Mouse (Mus musculus) lung, embryonic 14.5 days (tissue): ENCODE data around the gene Cox5a. TPM values are rescaled to one million over a fixed set of nuclear protein-coding genes. Genes with fewer than 3 reads are reported as not detected.
A peak's percentile ranks its signal among the peaks of the same experiment; 100 is the strongest.

Source experiments
- ATAC-seq: fragments of 200-750 bp; cut with Nextera tagmentation; 2 replicates; pipeline ENCODE4 v1.8.0; 2017; ENCODE audit warnings: mild to moderate bottlenecking, moderate TSS enrichment, moderate library complexity; ENCODE audit not compliant: insufficient read depth
- DNase-seq: peaks from one replicate; pipeline ENCODE4 v3.0.0-alpha.2; 2015
- H3K27ac ChIP-seq: fragments of 300-500 bp; sonication (generic); 2 replicates; pipeline ENCODE4 v1.5.1; 2014; ENCODE audit warnings: low read depth, mild to moderate bottlenecking, moderate library complexity
- H3K27me3 ChIP-seq: fragments of 300-500 bp; sonication (generic); 2 replicates; pipeline ENCODE4 v1.6.1; 2014; ENCODE audit warnings: low read length, control low read depth; ENCODE audit not compliant: insufficient read depth
- H3K36me3 ChIP-seq: fragments of 300-500 bp; sonication (generic); 2 replicates; pipeline ENCODE4 v1.6.1; 2014; ENCODE audit warnings: control low read depth; ENCODE audit not compliant: insufficient read depth
- H3K4me1 ChIP-seq: fragments of 300-500 bp; sonication (generic); 2 replicates; pipeline ENCODE4 v1.6.1; 2014; ENCODE audit warnings: antibody characterized with exemption, control low read depth; ENCODE audit not compliant: insufficient read depth
- H3K4me2 ChIP-seq: fragments of 300-500 bp; sonication (generic); 2 replicates; pipeline ENCODE4 v1.6.1; 2014; ENCODE audit warnings: mild to moderate bottlenecking
- H3K4me3 ChIP-seq: fragments of 300-500 bp; sonication (generic); 2 replicates; pipeline ENCODE4 v1.5.1; 2014; ENCODE audit warnings: low read depth, low read length
- H3K9ac ChIP-seq: fragments of 300-500 bp; sonication (generic); 2 replicates; pipeline ENCODE4 v1.6.1; 2014
- H3K9me3 ChIP-seq: fragments of 300-500 bp; sonication (generic); 2 replicates; pipeline ENCODE4 v1.6.1; 2016; ENCODE audit warnings: low read depth, low read length, control low read depth
- CTCF ChIP-seq: IDR thresholded peaks from 2 replicates; pipeline ENCODE4 v1.5.1; 2016; ENCODE audit warnings: antibody characterized with exemption, low read depth
- WGBS: fragments of 180-500 bp; shearing (Covaris S2); extraction: QIAGEN DNeasy Blood & Tissue Kit; methylation state at CpG from one replicate; pipeline ENCODE4 v1.1.7; 2014; 5-methylcytosine and 5-hydroxymethylcytosine counted together
- polyA plus RNA-seq: library from polyadenylated mRNA; unstranded; fragments of >200 nt; fragmentation: Nextera tagmentation; extraction: Ambion mirVana; gene quantifications from 2 replicates; pipeline ENCODE4 v1.2.1, GENCODE M21; 2014

Cox5a gene
- polyA plus RNA-seq, 1 experiment from 2014 or later = 527 TPM

DNA sequence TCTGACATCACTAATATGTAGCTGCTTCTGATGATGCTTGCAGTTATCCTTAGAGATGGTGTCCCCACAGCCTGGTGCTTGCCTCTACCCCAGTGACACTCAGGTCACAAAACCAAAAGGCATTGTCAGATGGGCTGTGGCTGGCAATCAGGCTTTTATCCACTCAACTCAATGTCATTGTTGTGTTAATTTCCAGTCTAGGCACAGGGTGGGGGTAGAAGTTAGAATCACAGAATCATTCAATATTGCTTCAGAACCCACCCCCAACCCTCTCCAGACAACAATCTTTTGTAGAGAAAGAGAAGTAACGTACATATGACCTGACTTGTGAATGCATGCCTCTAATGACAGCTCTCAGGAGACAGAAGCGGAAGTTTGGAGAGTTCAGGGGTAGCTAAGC is 10.5 kb upstream of the Cox5a start:
- Histone ChIP-seq H3K27ac (no peak overlapping the region), H3K27me3 (peaks cover 9% of the 10 kb centered on the region), H3K9me3 (no peaks in the 10 kb centered on the region), H3K4me1 (0 out of 2 replicates have a peak, but pooled peaks cover 4% of the 10 kb centered on the region), H3K4me2 (no peak overlapping the region), H3K36me3 (no peaks in the 10 kb centered on the region), H3K9ac (no peak overlapping the region), H3K4me3 (no peak overlapping the region)
- DNase-seq (no peak), ATAC-seq (no peak)
- 65% methylated on average over 2 of the region's 2 CpGs for WGBS
- TF ChIP-seq CTCF = no peak

DNA sequence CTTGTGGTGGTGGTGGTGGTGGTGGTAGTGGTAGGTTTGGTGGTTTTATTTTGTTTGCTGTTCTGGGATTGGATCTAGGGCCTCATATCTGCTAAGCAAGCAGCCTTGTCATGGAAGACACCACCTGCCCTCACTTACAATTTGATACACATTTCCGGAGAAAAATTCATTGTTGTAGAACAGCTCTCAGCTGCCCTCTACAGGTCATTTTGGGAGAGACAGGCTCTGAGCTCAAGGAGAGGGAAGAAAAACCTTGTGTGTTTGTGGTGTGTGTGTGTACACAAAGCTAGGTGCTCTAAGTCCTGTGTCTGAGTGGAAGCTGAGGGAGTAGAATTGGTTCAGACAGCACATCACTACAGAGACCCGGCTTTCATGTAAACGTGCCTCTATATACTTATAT is 4.0 kb upstream of the Cox5a start:
- H3K27me3 ChIP-seq = no peaks in the 10 kb centered on the region

DNA sequence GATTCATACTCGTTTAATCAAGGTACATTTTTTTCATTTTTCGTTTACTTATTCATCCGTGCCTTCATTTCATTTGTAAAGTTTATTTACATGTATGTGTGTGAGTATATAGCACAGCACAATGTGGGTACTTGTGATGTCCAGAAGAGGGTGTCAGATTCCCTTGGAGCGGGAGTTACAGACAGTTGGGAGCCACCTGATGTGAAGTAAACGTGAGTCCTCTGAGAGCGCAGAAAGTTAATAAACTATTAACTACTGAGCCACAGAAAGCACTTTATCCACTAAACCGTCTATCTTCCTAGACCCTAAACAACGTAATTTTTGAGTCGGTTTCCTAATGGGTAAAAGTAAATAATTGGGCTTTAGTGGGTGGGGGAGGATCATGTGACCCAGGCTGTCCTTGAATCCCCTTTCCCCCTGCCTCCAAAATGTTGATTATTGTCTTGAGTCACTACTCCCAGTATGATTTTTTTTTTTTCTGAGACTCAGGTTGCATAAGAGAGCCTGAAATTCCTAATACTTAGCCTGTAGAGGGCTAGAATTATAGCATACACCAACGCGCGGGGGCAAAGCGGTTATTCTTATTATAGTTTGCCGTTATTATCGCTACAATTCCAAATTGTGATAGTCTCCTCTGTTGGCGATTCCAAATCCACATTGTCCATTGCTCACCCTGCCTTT is 559 bp upstream of the Cox5a start:
- no peaks in the 10 kb centered on the region for H3K9me3 ChIP-seq
- H3K4me2 ChIP-seq = peak overlapping the region; percentile 86
- WGBS = 22% methylated on average over 16 of the region's 16 CpGs
- peak overlapping the region; percentile 66; the same call in 1 of the 2 replicates for H3K27ac ChIP-seq
- peak; percentile 26; the same call in 1 of the 2 replicates for TF ChIP-seq CTCF
- DNase-seq = peak; percentile 31
- ATAC-seq = peak; percentile 54
- H3K4me3 ChIP-seq = peak overlapping the region; percentile 95
- H3K27me3 ChIP-seq = no peaks in the 10 kb centered on the region
- H3K9ac ChIP-seq = peak overlapping the region; percentile 93
- H3K4me1 ChIP-seq = no peaks in the 10 kb centered on the region; the same call in 1 of the 2 replicates
- no peaks in the 10 kb centered on the region for H3K36me3 ChIP-seq

More for the DNA sequence above, 4.0 kb upstream of the Cox5a start:
- no peaks in the 10 kb centered on the region for H3K36me3 ChIP-seq
- no peaks in the 10 kb centered on the region; the same call in 1 of the 2 replicates for H3K4me1 ChIP-seq
- H3K4me2 ChIP-seq = no peak overlapping the region
- DNase-seq (peak; percentile 90), ATAC-seq (no peak)
- H3K27ac ChIP-seq = no peak overlapping the region
- no peak overlapping the region for H3K9ac ChIP-seq
- 3% methylated on average over 3 of the region's 3 CpGs for WGBS
- no peaks in the 10 kb centered on the region for H3K9me3 ChIP-seq
- peak; percentile 79 for TF ChIP-seq CTCF
- H3K4me3 ChIP-seq = no peak overlapping the region

DNA sequence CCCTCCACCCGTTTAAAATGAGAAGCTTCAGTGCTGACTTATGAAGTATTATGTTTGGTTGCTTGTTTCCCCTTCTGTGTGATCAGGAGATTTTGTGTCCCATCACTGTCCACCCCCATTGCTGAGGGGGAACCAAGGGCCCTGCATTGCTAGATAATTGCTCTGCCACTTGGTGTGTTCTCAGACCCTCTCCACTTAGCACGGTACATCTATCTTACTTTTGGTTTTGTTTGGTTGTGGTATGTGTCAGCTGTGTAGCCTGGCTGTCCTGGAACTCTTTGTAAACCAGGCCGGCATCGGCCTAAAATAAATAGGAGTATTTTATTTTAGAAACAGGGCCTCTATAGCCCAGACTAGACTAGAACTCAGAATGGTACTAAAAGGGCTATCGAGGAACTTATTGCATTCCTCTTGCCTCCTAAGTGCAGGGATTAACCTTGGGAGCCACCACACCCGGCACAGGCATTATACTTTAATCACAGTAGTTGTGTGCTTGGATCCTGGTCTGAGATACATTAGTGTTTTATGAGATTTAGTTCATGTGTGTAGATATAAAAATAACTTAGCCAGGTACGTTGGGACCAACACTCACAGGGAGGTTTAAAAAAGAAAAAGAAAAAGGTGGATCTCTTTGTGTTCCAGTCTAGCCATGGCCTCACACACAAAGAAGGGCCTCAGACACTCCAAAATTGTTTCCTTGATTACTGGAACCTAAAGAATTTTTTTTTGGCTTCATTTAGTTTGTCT is 1.2 kb downstream of the Cox5a start:
- 27% methylated on average over 7 of the region's 7 CpGs for WGBS
- Histone ChIP-seq H3K27me3 (no peaks in the 10 kb centered on the region), H3K9me3 (no peaks in the 10 kb centered on the region), H3K4me2 (peak overlapping the region; percentile 86), H3K27ac (no peak overlapping the region; the same call in 1 of the 2 replicates), H3K9ac (peak overlapping the region; percentile 93), H3K4me1 (no peaks in the 10 kb centered on the region; the same call in 1 of the 2 replicates), H3K4me3 (peak overlapping the region; percentile 95), H3K36me3 (no peaks in the 10 kb centered on the region)
- TF ChIP-seq CTCF = no peak
- no peak for ATAC-seq
- DNase-seq = no peak

DNA sequence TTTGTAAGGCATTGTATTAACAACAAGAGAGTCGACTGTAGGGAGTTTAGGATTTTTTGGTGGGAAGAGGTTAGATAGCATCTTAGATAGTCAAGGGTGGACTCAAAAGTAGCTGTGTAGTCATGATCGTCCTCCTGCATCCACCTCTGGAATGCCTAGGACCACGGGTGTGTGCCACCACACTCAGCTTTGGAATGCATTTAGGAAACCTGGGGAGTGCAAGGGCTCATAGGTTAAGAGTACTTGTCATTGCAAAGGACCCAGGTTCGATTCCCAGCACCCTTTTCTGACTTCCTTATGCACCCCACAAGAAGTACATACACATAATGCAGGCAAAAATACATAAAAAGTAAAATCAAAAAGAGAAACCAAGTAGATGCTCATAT is 1.8 kb downstream of the Cox5a start:
- ATAC-seq = no peak
- no peaks in the 10 kb centered on the region for H3K36me3 ChIP-seq
- no peak for TF ChIP-seq CTCF
- no peak overlapping the region for H3K27ac ChIP-seq
- DNase-seq = no peak
- no peaks in the 10 kb centered on the region for H3K9me3 ChIP-seq
- H3K4me1 ChIP-seq = no peaks in the 10 kb centered on the region; the same call in 1 of the 2 replicates
- 62% methylated on average over 4 of the region's 4 CpGs for WGBS
- peak overlapping the region; percentile 95 for H3K4me3 ChIP-seq
- H3K27me3 ChIP-seq = no peaks in the 10 kb centered on the region
- peak overlapping the region; percentile 86 for H3K4me2 ChIP-seq
- peak overlapping the region; percentile 93; the same call in 1 of the 2 replicates for H3K9ac ChIP-seq

DNA sequence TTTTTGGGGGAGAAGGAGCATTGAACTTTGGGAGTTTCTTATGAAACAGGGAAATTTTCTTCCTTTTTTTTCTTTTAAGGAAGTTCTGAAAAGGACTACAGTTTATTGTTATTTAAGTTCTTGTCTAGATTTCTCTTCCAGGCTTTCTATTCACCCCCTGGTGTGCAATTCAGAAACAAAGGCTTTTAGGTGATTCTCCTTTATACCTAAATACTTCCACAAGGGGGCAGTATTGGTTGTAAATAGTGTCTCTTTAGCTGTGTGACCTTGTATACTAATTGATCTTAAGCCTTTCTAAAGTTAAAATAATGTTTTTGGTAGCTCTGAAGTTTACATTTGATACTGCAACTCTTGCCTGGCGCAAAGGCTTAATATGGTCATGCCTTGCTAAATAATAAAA is 2.7 kb downstream of the Cox5a start:
- H3K9me3 ChIP-seq = no peaks in the 10 kb centered on the region
- H3K27ac ChIP-seq = no peak overlapping the region
- no peaks in the 10 kb centered on the region; the same call in 1 of the 2 replicates for H3K4me1 ChIP-seq
- peak; percentile 65 for TF ChIP-seq CTCF
- no peaks in the 10 kb centered on the region for H3K36me3 ChIP-seq
- WGBS = 84% methylated on average over 1 of the region's 1 CpGs
- no peak overlapping the region for H3K4me2 ChIP-seq
- no peak overlapping the region for H3K4me3 ChIP-seq
- DNase-seq (peak; percentile 85), ATAC-seq (no peak)
- H3K27me3 ChIP-seq = no peaks in the 10 kb centered on the region
- H3K9ac ChIP-seq = no peak overlapping the region

DNA sequence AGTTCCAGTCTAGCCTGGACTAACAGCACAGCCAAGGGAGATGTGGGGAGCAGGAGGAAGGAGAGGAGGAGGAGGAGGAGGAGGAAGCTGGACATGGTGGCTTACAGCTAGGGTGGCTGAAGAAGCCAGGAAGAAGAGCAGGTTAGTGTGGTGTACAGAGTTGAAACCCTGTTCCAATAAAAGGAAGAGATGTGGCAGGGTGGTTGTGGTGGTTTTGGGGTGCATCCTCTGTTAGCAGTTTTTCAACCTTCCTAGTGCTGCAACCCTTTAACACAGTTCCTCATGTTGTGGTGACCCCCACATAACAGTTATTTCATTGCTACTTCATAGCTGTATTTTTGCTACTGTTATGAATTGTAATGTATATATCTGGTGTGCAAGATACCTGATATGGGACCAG is 3.4 kb downstream of the Cox5a start:
- DNase-seq (no peak), ATAC-seq (no peak)
- Histone ChIP-seq H3K9me3 (no peaks in the 10 kb centered on the region), H3K36me3 (peaks cover 6% of the 10 kb centered on the region; the same call in 1 of the 2 replicates), H3K4me3 (no peak overlapping the region), H3K27ac (no peak overlapping the region), H3K4me1 (no peaks in the 10 kb centered on the region; the same call in 1 of the 2 replicates), H3K9ac (no peak overlapping the region), H3K4me2 (no peak overlapping the region), H3K27me3 (no peaks in the 10 kb centered on the region)
- no peak for TF ChIP-seq CTCF
